Mouse (Mus musculus) G1E (cell line): ENCODE data around the gene Gpatch8.

Experiments
- CTCF ChIP-seq: IDR thresholded peaks from 2 replicates; pipeline ENCODE4 v1.5.1; 2012; ENCODE audit warnings: low read depth, low read length, inconsistent platforms, mixed read lengths
- GATA1 ChIP-seq: IDR thresholded peaks from 2 replicates; pipeline ENCODE4 v1.6.1; 2012; ENCODE audit warnings: borderline replicate concordance, low read length, inconsistent platforms, mixed read lengths

DNA sequence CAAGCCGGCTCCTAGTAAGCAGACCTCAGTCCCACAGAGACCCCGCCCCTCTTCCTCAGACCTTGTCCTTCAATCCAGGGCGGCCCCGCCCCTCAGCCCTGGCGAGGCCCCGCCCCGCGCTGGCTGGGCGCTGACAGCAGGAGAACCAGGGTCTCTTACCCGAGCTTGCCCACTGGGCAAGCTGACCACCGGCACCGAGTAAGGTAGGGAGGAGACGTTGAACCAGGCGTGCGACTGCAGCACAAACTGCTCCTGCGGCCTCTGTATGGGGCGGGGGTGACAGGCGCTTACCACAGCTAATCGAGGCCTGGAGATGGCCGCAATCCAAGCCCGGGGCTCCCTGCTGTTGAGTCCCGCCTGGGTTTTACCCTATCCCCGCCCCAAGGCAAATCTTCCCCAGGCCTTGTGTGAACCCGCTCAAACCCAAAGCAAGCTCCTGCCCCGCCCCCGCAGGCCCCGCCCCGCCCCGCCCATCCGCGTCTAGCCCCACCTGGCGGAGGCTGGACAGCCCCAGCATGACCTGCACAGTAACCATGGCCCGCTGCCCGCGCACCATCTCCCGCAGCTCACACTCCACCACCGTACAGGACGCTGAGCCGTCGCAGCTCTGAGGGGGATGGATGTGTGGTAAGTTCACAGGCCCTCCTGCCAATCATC, 100.3 kb downstream of the Gpatch8 start:
- TF ChIP-seq CTCF (no peak), GATA1 (no peak)
